Mouse (Mus musculus) lung, embryonic 16.5 days (tissue): Measurements from ENCODE around the gene Fshr. TPM values are rescaled to one million over a fixed set of nuclear protein-coding genes. Genes with fewer than 3 reads are reported as not detected.
"Not testable (repeated sequence)": the region's sequence is repeated elsewhere in the genome, so short reads cannot be mapped to it uniquely, and the experiment has no call there.

Experiments used
- ATAC-seq: fragments of 200-750 bp; cut with Nextera tagmentation; 2 replicates; pipeline ENCODE4 v1.8.0; 2017; ENCODE audit warnings: low read depth, mild to moderate bottlenecking, moderate library complexity
- H3K27ac ChIP-seq: fragments of 300-500 bp; sonication (generic); 2 replicates; pipeline ENCODE4 v1.5.1; 2014; ENCODE audit warnings: mild to moderate bottlenecking, control low read depth, low read length
- H3K27me3 ChIP-seq: fragments of 300-500 bp; sonication (generic); 2 replicates; pipeline ENCODE4 v1.6.1; 2014; ENCODE audit warnings: low read depth, low read length, mixed read lengths; ENCODE audit not compliant: control insufficient read depth, insufficient read depth
- H3K36me3 ChIP-seq: fragments of 300-500 bp; sonication (generic); 2 replicates; pipeline ENCODE4 v1.6.1; 2014; ENCODE audit warnings: low read length; ENCODE audit not compliant: control insufficient read depth, insufficient read depth
- H3K4me1 ChIP-seq: fragments of 300-500 bp; sonication (generic); replicated peaks from 2 replicates; pipeline ENCODE4 v1.6.1; 2014; ENCODE audit warnings: low read length, mixed read lengths; ENCODE audit not compliant: control insufficient read depth, insufficient read depth
- H3K4me2 ChIP-seq: fragments of 300-500 bp; sonication (generic); 2 replicates; pipeline ENCODE4 v1.6.1; 2014; ENCODE audit warnings: low read depth, low read length, control low read depth
- H3K4me3 ChIP-seq: fragments of 300-500 bp; sonication (generic); 2 replicates; pipeline ENCODE4 v1.5.1; 2014; ENCODE audit warnings: mild to moderate bottlenecking, low read length, control low read depth
- H3K9ac ChIP-seq: fragments of 300-500 bp; sonication (generic); 2 replicates; pipeline ENCODE4 v1.6.1; 2014; ENCODE audit warnings: low read length, control low read depth
- H3K9me3 ChIP-seq: fragments of 300-500 bp; sonication (generic); 2 replicates; pipeline ENCODE4 v1.6.1; 2016; ENCODE audit warnings: low read length; ENCODE audit not compliant: control insufficient read depth
- WGBS: fragments of 180-500 bp; shearing (Covaris S2); extraction: QIAGEN DNeasy Blood & Tissue Kit; methylation state at CpG from one replicate; pipeline ENCODE4 v1.1.7; 2014; 5-methylcytosine and 5-hydroxymethylcytosine counted together
- polyA plus RNA-seq: library from polyadenylated mRNA; unstranded; fragments of >200 nt; fragmentation: Nextera tagmentation; extraction: Ambion mirVana; gene quantifications from 2 replicates; pipeline ENCODE4 v1.2.1, GENCODE M21; 2015

The Fshr gene
- polyA plus RNA-seq, 1 experiment from 2014 or later: not detected

DNA sequence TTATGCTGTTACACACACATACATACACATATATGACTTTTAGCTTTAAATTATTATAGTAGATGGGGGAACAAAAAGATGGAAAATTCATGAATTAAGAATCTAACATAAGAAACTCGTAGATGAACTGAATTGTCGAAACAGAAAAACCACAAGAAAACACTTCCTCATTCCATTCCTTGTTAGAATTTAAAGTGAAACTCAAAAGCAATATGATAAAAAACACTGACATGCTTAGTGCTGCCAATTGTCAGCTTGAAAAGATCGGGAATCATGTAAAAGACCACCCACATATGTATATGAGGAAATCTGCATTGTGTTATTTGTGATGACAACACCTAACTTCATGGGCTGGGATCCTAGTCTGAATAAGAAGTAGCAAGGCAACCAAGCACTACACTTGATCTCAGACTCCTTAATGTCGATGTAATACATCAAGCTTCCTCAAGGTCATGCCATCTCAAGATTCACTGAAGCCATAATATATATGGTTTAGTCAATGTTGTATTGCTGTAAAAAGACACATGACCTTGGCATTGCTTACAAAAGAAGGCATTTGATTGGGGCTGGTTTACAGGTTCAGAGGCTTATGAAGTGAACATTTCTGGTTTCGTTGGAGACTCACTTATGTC is 99.6 kb downstream of the Fshr start:
- Histone ChIP-seq H3K27me3 (no peaks in the 10 kb centered on the region), H3K4me3 (no peak overlapping the region), H3K9me3 (no peaks in the 10 kb centered on the region), H3K36me3 (no peaks in the 10 kb centered on the region), H3K9ac (no peak overlapping the region), H3K4me2 (no peak overlapping the region), H3K4me1 (no peaks in the 10 kb centered on the region), H3K27ac (no peak overlapping the region)
- WGBS: 70% methylated on average over 5 of the region's 5 CpGs
- ATAC-seq: no peak

DNA sequence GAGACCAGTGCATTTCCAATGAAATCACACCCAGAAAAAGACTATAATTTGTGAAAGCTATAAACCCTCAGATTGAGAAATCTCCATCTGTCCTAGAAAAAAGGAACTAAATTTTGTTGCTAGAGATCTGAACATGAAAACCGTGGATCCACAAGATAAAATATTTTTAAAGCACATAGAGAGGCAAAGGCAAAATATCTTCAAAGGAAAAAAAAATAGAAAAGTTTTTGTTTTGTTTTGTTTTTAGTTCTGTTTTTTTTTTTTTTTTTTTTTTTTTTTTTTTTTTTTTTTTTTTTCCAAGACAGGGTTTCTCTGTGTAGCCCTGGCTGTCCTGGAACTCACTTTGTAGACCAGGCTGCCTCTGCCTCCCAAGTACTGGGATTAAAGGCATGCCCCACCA is 100.7 kb downstream of the Fshr start:
- H3K4me2 ChIP-seq, H3K9ac ChIP-seq, H3K27me3 ChIP-seq, H3K36me3 ChIP-seq, H3K27ac ChIP-seq, H3K9me3 ChIP-seq, H3K4me1 ChIP-seq, ATAC-seq, H3K4me3 ChIP-seq: not testable (repeated sequence)
- 60% methylated on average over 1 of the region's 1 CpGs for WGBS

DNA sequence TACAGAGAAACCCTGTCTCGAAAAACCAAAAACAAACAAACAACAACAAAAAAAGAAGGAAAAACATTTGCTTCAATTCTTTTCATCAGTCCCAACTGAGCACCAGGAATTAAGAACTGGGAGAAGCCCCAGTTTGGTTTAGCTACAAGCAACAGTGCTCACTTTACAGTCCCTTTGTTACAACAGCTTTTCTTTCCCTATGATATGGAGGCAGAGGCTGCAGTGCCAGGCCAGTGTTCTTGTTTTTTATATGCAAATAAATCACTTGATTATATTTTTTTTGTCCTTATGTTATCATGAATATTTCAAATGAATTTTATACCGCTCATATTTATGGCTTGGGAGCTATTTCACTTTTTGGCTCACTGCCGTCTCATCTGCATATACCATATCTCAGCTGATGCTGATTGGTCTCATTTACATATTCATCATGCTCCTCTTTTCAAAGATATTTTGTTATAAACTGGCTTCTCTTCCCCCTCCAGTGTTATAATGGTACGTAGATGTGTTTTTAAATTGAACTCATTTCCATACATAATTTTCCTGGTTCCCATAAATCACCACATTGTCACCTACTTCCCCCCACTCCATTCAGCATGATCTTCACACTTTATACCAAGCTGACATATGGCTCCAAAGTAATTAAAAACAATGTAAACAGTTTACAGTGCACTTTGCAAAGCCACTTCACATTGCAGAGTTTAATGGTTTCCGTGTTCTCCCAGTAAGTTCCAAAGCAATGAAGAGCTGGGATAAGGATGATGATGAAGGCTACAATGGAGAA is 110.6 kb downstream of the Fshr start:
- Histone ChIP-seq H3K27ac (no peak overlapping the region), H3K9me3 (no peaks in the 10 kb centered on the region), H3K36me3 (no peaks in the 10 kb centered on the region), H3K4me2 (no peak overlapping the region), H3K4me3 (no peak overlapping the region), H3K9ac (no peak overlapping the region), H3K27me3 (no peaks in the 10 kb centered on the region), H3K4me1 (no peaks in the 10 kb centered on the region)
- 76% methylated on average over 5 of the region's 5 CpGs for WGBS
- no peak for ATAC-seq

DNA sequence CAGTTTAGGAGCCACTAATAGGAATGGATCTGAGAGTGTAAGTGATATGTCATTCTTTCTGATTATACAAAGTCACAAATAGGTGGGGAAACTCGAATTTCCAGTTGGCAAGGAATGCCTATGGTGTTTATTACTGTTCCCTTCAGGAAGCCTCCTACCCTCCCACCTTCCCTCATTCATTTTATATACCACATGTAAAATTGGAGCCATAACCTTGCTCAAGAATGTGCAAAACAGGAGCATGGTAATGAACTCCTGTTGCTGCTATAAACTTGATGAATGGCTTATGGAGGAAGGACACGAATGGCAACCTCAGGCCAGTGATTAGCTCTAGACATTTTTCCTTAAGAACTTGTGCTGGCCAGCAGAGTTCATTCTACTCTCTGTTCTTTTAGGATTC is 117.6 kb downstream of the Fshr start:
- no peaks in the 10 kb centered on the region for H3K27me3 ChIP-seq
- no peaks in the 10 kb centered on the region for H3K9me3 ChIP-seq
- H3K4me1 ChIP-seq: no peaks in the 10 kb centered on the region
- no peak overlapping the region for H3K4me2 ChIP-seq
- H3K36me3 ChIP-seq: no peaks in the 10 kb centered on the region
- no peak overlapping the region for H3K9ac ChIP-seq
- no peak overlapping the region for H3K4me3 ChIP-seq
- ATAC-seq: no peak
- H3K27ac ChIP-seq: no peak overlapping the region
- 34% methylated on average over 2 of the region's 2 CpGs for WGBS

DNA sequence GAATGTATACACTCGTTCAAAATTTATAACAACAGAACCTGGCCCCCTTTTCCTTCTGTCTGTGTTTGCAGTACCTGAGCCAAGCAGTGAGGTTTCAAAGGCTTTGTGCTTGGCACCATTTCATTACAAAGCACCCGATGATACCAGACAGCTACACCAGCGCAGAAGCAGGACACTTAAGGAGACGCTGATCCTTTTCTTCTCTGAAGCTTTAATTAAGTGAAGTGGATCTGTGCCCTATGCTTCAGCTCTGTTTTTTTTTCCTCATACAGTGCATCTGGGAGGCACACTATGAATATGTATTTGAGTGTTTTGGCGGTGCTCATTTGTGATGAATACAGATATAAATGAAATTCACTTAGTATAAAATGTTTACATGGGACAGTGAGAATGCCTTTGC is 120.8 kb downstream of the Fshr start:
- Histone ChIP-seq H3K9me3 (no peaks in the 10 kb centered on the region), H3K36me3 (no peaks in the 10 kb centered on the region), H3K27me3 (no peaks in the 10 kb centered on the region), H3K4me2 (no peak overlapping the region), H3K27ac (no peak overlapping the region), H3K9ac (no peak overlapping the region), H3K4me3 (no peak overlapping the region), H3K4me1 (no peaks in the 10 kb centered on the region)
- whole genome bisulfite sequencing: 71% methylated on average over 5 of the region's 5 CpGs
- ATAC-seq: no peak

DNA sequence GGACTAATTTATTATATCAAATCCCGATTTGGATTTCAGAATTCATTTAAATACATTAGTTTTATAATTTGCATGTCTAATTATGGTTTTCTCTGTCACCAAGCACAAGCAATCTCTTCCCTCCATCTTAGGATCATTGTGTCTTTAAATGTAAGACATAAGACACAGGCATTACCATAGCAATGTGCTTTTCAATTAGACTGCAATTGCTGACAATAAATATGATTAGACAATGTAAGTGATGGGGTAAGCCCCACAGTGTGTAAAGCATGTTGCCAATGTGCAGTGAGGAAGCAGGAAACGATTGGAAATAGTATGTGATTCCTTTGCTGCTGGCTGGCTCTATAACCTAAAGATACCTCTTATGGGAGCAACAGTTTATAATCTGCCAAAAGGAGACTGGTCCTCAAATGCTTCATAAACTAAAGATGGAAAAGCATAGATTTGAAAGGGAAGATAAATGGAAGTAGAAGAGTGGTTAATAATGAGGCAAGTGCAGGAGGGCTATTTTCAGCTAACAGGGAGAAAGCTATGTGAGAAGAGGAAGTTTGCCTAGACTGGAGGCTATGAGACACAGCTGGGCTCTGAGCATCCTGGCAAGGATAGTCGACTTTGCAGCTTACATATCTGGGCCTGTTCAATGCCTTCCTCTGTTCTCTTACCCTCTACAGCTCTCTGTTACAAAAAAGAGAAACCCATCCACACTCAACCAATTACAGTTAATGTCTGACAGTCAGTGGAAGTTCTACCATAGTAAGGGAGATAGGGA is 136.0 kb downstream of the Fshr start:
- no peak for ATAC-seq
- no peak overlapping the region for H3K27ac ChIP-seq
- WGBS: 50% methylated on average over 3 of the region's 3 CpGs
- H3K4me1 ChIP-seq: no peaks in the 10 kb centered on the region
- no peak overlapping the region for H3K9ac ChIP-seq
- H3K4me3 ChIP-seq: no peak overlapping the region
- no peaks in the 10 kb centered on the region for H3K27me3 ChIP-seq
- no peak overlapping the region for H3K4me2 ChIP-seq
- no peaks in the 10 kb centered on the region for H3K36me3 ChIP-seq
- H3K9me3 ChIP-seq: no peaks in the 10 kb centered on the region

DNA sequence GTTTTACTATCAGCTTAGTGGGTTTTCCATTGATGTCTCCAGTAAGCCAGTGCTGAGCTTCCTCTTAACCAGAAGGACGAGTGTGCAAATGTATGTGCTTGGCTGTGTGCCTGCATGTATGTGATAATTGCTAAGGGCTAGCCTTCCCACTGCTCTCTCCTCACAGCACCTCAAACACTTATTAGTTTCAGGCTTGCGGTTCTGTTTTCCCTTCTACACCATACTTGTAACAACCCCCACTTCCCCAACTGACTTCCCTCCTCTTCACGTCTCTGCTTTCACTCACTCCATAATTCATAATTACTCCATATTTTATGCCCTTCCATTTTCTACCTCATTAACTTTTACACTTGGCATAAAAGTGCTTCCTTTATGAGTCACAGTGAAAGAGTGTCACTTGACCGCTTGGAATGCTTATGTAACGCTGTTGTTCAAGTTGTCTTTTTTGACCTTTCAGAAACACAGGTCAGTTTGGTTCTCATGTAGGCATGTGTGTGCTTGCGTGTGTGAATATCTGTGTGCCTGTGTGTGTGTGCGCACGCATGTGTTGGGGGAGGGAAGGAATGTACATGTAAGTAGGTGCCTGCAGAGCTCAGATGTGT is 138.0 kb downstream of the Fshr start:
- ATAC-seq: no peak
- no peaks in the 10 kb centered on the region for H3K9me3 ChIP-seq
- H3K36me3 ChIP-seq: no peaks in the 10 kb centered on the region
- H3K4me1 ChIP-seq: no peaks in the 10 kb centered on the region
- no peak overlapping the region for H3K9ac ChIP-seq
- H3K27ac ChIP-seq: no peak overlapping the region
- WGBS: 65% methylated on average over 8 of the region's 8 CpGs
- no peaks in the 10 kb centered on the region for H3K27me3 ChIP-seq
- no peak overlapping the region for H3K4me3 ChIP-seq
- no peak overlapping the region for H3K4me2 ChIP-seq

DNA sequence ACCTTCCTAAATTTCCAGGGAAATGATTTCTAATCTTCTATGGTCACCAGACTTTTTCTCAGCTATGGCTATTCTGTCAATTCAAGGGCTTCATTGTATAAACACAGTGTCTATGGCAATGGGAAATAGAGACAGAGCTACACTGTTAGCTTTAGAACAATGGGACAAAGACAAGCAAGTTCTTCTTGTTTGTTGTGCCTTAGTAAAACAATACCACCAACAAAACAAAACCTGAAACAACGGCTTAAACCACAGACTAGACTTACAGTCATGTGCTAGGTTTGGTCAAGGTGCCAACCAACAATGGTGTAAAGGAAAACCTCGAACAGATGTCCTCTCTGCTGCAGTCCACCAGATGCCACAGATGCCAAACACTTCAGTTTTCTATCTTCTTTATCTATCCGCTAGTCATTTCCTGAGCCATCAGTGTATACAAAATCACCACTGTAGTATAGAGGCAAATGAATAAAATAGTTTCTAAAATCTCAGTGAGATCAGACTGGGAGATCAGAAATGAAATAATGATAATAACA is 149.4 kb downstream of the Fshr start:
- 57% methylated on average over 3 of the region's 3 CpGs for WGBS

DNA sequence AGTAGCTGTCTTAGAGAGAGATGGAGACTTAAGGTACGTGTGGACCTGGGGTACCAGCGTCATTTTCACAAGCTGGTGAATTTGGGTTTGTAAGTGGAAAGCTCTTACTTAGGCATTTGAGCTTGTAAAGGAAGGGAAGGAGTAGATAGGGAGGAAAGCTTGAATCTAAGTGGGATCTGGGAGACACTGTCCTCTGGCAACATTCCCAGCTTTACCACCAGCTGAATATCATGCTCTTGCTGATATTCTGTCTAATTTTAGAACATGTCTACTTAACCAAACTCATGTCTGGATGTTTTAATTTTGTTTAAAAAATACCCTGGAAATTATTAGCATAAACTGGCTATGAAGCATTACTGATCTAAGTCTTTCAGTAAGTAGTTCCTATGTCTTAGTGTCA is 151.4 kb downstream of the Fshr start:
- WGBS: 64% methylated on average over 2 of the region's 2 CpGs
- no peaks in the 10 kb centered on the region for H3K27me3 ChIP-seq
- H3K4me3 ChIP-seq: no peak overlapping the region
- H3K27ac ChIP-seq: no peak overlapping the region
- H3K4me1 ChIP-seq: no peaks in the 10 kb centered on the region
- H3K9ac ChIP-seq: no peak overlapping the region
- no peak for ATAC-seq
- no peaks in the 10 kb centered on the region for H3K9me3 ChIP-seq
- H3K36me3 ChIP-seq: no peaks in the 10 kb centered on the region
- H3K4me2 ChIP-seq: no peak overlapping the region

More for the DNA sequence above, 149.4 kb downstream of the Fshr start:
- no peak overlapping the region for H3K27ac ChIP-seq
- no peak for ATAC-seq
- no peaks in the 10 kb centered on the region for H3K4me1 ChIP-seq
- no peaks in the 10 kb centered on the region for H3K27me3 ChIP-seq
- H3K9me3 ChIP-seq: no peaks in the 10 kb centered on the region
- no peak overlapping the region for H3K9ac ChIP-seq
- H3K36me3 ChIP-seq: no peaks in the 10 kb centered on the region
- H3K4me2 ChIP-seq: no peak overlapping the region
- no peak overlapping the region for H3K4me3 ChIP-seq
